Mouse (Mus musculus) layer of hippocampus, adult 11-12 months (tissue): ENCODE measurements around the gene Scaper.

Source experiments
- DNase-seq: peaks from one replicate; pipeline ENCODE4 v3.0.0; 2022; ENCODE audit warnings: low spot score

Scaper gene

DNA sequence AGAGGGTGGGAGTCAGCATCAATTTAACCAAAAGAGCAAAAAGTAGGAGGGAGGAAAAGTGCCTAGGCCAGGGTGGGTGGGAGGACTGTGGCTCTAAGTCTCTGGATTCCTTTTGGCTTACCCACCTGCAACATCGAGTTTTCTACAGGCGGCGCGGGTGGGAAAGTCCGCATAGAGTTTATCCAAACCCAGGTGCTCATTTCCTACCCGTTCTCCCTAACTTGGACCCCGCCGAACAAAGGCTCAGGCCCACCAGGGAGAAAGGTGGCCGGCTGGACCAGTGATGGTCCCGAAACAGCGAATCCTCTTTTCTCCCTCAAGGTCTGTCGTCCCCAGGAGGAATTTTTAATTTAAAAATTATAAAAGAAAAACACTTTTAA is 397.5 kb downstream of the Scaper start:
- no peak for DNase-seq

GRCm38 (mm10) chr9:55539661-55540390 is 398.1 kb downstream of the Scaper start:
- DNase-seq, result no peak

DNA sequence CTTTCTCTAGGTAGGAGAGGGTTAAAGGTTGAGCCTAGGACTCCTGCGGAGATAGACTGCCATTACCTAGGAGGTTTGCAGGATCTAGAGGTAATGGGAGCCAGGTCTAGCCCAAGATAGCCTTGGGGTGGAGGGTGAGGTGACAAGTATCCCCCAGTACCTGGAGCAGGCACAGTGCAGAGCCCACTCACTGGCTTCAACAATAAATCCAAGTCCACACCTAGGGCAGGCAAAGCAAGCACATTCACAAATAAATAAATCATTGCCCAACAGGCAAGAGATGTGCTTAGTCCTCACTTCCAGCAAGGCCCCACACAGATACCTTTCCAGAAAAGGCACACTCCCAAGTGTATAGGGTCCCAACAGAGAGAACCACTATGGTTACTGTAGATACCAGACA is 398.9 kb downstream of the Scaper start:
- no peak for DNase-seq

DNA sequence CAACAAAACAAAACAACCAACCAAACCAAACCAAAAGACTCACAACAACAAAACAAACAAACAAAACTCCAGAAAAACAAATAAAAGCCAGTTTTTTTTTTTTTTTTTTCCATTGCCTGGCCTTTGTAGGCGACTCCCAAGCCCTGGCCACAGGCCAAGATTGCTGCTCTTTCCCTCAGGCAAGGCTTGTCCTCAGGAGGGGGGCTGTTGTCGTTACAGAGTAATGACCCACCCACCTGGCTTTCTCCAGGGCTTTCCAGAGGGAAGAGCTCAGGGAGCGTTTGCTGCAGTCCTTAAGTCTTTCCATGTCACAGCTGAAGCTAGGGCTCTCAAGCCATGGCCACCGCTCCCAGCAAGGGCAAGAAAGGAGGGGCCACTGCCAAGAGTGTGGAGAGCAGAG is 399.5 kb downstream of the Scaper start, which contains the start of gene Isl2:
Gene Isl2, plus strand, starts transcription at position 296 of the 400 bp plus-strand sequence.
- no peak for DNase-seq

DNA sequence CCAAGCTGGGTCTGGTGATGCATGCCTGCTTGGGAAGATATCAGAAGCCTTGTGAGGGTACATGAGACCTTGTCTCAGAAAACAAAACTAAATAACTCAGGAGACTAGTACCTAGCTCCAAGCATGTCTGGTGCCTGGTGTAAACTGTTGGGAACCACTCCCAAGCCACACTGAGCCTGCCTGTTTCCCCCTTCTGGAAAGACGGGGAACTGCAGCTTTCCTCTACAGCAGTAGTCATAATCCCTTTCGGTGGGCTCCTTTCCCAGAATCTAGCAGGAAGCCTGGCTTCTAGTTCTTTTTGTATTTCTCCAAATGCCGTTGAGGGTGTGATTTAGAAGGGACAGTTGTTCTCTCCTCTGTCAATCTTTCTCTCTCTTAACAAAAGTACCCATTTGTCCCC is 402.0 kb downstream of the Scaper start:
- no peak for DNase-seq

DNA sequence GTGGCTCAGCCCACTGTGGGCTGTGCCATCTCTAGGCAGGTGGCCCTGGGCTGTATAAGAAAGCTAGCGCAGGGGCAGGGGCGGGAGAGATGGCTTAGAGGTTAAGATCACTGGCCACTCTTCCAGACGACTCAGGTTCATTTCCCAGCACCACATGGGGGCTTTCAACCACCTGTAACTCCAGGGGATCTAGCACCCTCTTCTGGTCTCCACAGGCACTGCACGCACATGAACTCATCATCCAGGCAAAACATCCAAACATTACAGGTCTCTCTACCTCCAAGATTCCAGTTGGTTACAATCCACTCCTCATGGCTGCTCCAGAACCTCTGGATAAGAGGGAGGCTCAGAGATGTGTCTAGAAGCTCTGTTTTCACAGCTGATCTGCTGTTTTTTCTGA is 412.2 kb downstream of the Scaper start:
- no peak for DNase-seq

DNA sequence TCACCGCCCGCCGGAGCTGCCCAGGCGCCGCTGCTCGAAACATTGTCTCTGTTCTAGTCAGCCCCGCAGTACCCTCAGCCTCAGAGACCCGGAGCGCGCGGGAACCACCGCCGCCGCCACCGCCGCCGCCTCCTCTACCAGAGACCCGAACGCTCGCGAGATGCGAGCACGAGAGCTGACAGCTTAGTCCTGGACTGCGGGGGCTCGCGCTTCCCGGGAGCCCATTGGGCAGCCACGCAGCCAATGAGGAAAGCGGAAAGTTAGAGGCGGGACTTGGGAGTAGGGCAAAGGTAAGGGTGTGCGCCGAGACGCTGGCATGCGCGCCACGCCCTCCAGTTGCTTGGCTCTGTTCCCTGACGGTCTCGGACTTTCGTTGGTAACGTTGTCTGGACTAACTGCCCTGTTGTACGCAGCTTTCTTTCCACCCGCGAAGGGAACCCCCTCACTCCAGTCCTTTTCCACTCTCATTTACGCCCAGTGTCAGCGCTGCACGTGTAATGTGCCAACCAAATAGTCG is 425.8 kb downstream of the Scaper start, which contains the start of gene Etfa:
Gene Etfa, minus strand, starts transcription at position 217 of the 517 bp plus-strand sequence.
- DNase-seq, result peak; percentile 92

GRCm38 (mm10) chr9:55511521-55511993 is 426.4 kb downstream of the Scaper start:
- DNase-seq, result no peak

DNA sequence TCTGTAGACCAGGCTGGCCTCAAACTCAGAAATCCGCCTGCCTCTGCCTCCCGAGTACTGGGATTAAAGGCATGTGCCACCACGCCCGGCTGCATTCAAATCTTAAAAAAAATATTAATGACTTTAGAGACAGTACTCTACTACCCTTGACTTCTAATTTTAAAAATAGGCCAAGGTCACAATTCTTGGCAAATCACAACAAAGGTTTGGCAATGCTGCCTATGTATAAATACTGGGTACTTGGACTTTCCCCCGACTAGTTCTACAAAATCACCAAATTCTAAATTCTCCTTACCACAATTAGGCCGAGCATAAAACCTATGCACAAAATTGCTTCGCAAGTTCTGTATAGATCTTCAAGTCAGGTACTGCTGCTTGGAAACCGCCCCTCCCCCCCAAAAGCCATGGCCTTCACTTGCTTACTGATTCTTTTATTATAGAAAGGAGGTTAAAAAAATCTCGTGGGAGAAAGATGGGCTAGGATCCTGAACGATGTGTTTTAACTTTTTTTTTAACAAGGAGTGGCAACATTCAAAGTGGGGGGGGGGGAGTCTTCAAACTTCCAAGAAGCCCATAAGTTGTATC is 427.2 kb downstream of the Scaper start:
- no peak for DNase-seq

DNA sequence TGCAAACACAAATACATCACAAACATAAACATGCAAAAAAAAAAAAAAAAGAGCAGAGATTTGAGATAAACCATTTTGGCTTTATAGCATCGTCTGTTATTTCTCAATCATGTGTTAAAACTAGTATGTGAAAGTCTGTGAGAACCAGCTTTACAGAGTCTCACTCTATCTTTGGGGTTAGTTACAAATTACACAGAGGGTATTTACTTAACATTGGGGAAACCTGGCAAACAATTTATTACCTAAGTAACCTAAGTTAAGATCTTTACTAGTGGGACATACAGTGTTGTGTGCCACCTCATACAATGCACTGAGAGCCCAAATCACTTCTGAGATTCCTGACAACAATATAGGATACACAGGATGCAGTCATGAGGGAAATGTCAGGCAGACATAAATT is 428.2 kb downstream of the Scaper start:
- no peak for DNase-seq

GRCm38 (mm10) chr9:55508701-55509100 is 429.2 kb downstream of the Scaper start:
- no peak for DNase-seq

- no peak for DNase-seq
Measured at GRCm38 (mm10) chr9:55507922-55508321, 430.0 kb downstream of the Scaper start.
